Mouse (Mus musculus) erythroblast, embryonic 14.5 days (primary cell): Measurements from ENCODE around the gene Ost4.

ENCODE experiments used
- GATA1 ChIP-seq: IDR thresholded peaks from 2 replicates; pipeline ENCODE4 v1.6.1; 2012; ENCODE audit warnings: low read length, inconsistent platforms, mixed read lengths
- TAL1 ChIP-seq: IDR thresholded peaks from 3 replicates; pipeline ENCODE4 v1.6.1; 2012; ENCODE audit warnings: low read length, inconsistent platforms, mixed read lengths

GRCm38 (mm10) chr5:30910481-30910880, 2.9 kb upstream of the Ost4 start:
- TF ChIP-seq TAL1 (no peak), GATA1 (no peak)
